8 mouse cellular contexts compared by ENCODE assay signal in genomic region chr15:85670176-85670788, GRCm38 (mm10).
A peak's percentile ranks its signal among the peaks of the same experiment; 100 is the strongest.
DNase-seq lines count a peak whose midpoint lies in the region; ATAC-seq and TF ChIP-seq lines count a peak whose summit lies in the region.

No protein-coding gene starts in this region.

- peaks cover 83% of the 10 kb centered on the region for H3K27me3 ChIP-seq in embryonic facial prominence, embryonic 12.5 days
- H3K27me3 ChIP-seq in heart, adult 2 months (ENCODE audit: control insufficient read depth, insufficient read depth, low read length): no peaks in the 10 kb centered on the region
- H3K27me3 ChIP-seq in kidney, adult 2 months (replicated peaks; ENCODE audit: control insufficient read depth, insufficient read depth, low read length): no peaks in the 10 kb centered on the region
- H3K27me3 ChIP-seq in liver, adult 2 months (ENCODE audit: control insufficient read depth, insufficient read depth, low read length): no peaks in the 10 kb centered on the region
- no peaks in the 10 kb centered on the region for H3K27me3 ChIP-seq in midbrain, postnatal 0 days (ENCODE audit: insufficient read depth, low read length)

- peaks cover 12% of the 10 kb centered on the region for H3K79me2 ChIP-seq in heart, adult 2 months (replicated peaks; ENCODE audit: control insufficient read depth, insufficient read depth, low read length)
- peaks cover 27% of the 10 kb centered on the region for H3K79me2 ChIP-seq in liver, adult 2 months (ENCODE audit: control insufficient read depth, insufficient read depth, low read length)

- peak overlapping the region; percentile 70 for H3K4me3 ChIP-seq in embryonic facial prominence, embryonic 12.5 days
- H3K4me3 ChIP-seq in heart, adult 2 months: peak overlapping the region; percentile 93
- peak overlapping the region; percentile 62 for H3K4me3 ChIP-seq in kidney, adult 2 months (ENCODE audit: insufficient read depth, low read depth, low read length)
- peak overlapping the region; percentile 90 for H3K4me3 ChIP-seq in liver, adult 2 months (ENCODE audit: insufficient read depth, low read depth, low read length)
- H3K4me3 ChIP-seq in midbrain, postnatal 0 days (ENCODE audit: low read depth, low read length): peak overlapping the region; percentile 61

- peak; percentile 46 for DNase-seq in spleen, adult 12 weeks (ENCODE audit: low spot score)
- DNase-seq in spleen, postnatal 14 days (ENCODE audit: low spot score in 2 of 2): no peak
- DNase-seq in heart, adult 2 months: peak; percentile 88
- peak; percentile 78 for DNase-seq in kidney, adult 2 months
- DNase-seq in liver, adult 2 months (ENCODE audit: extremely low read depth, low read depth, low spot score): no peak
- peak; percentile 86 for DNase-seq in midbrain, postnatal 0 days (ENCODE audit: low spot score)
- DNase-seq in thymus, postnatal 4 days: peak; percentile 64

- no peak overlapping the region for H3K27ac ChIP-seq in embryonic facial prominence, embryonic 12.5 days
- peak overlapping the region; percentile 100 for H3K27ac ChIP-seq in heart, adult 2 months
- peak overlapping the region; percentile 100 for H3K27ac ChIP-seq in kidney, adult 2 months (ENCODE audit: insufficient read depth, low read depth, low read length)
- H3K27ac ChIP-seq in liver, adult 2 months (replicated peaks; ENCODE audit: insufficient read depth, low read depth, low read length): peak overlapping the region; percentile 97
- peak overlapping the region; percentile 99 for H3K27ac ChIP-seq in midbrain, postnatal 0 days (ENCODE audit: low read depth, low read length)

- H3K4me1 ChIP-seq in embryonic facial prominence, embryonic 12.5 days: peaks cover 17% of the 10 kb centered on the region; the same call in 1 of the 2 replicates
- peaks cover 16% of the 10 kb centered on the region for H3K4me1 ChIP-seq in heart, adult 2 months (ENCODE audit: control insufficient read depth, insufficient read depth, low read length)
- peaks cover 16% of the 10 kb centered on the region for H3K4me1 ChIP-seq in kidney, adult 2 months (ENCODE audit: control insufficient read depth, insufficient read depth, low read length)
- peaks cover 19% of the 10 kb centered on the region for H3K4me1 ChIP-seq in liver, adult 2 months (ENCODE audit: control insufficient read depth, insufficient read depth, low read length)
- peaks cover 10% of the 10 kb centered on the region; the same call in 1 of the 2 replicates for H3K4me1 ChIP-seq in midbrain, postnatal 0 days (ENCODE audit: insufficient read depth, low read length)

- no peak for TF ChIP-seq EP300 in heart, adult 2 months (IDR thresholded peaks at IDR 0.05; ENCODE audit: insufficient read depth, low read depth, low read length)

- no peak for TF ChIP-seq CTCF in heart, adult 2 months (IDR thresholded peaks at IDR 0.05)
- TF ChIP-seq CTCF in kidney, adult 2 months (conservative IDR thresholded peaks at IDR 0.05; ENCODE audit: insufficient read depth, insufficient read length, low read depth, low read length): no peak
- no peak for TF ChIP-seq CTCF in liver, adult 2 months (IDR thresholded peaks at IDR 0.05; ENCODE audit: low read depth, low read length)
- TF ChIP-seq CTCF in midbrain, postnatal 0 days (IDR thresholded peaks at IDR 0.05): peak; percentile 2; the same call in 1 of the 2 replicates

- no peaks in the 10 kb centered on the region for H3K36me3 ChIP-seq in embryonic facial prominence, embryonic 12.5 days
- H3K36me3 ChIP-seq in heart, adult 2 months (ENCODE audit: control insufficient read depth, insufficient read depth, low read length): peaks cover 12% of the 10 kb centered on the region
- no peaks in the 10 kb centered on the region; the same call in 1 of the 2 replicates for H3K36me3 ChIP-seq in kidney, adult 2 months (ENCODE audit: control insufficient read depth, insufficient read depth, low read length)
- H3K36me3 ChIP-seq in liver, adult 2 months (ENCODE audit: control insufficient read depth, insufficient read depth, low read length): no peaks in the 10 kb centered on the region
- H3K36me3 ChIP-seq in midbrain, postnatal 0 days (ENCODE audit: insufficient read depth, low read length): peaks cover 2% of the 10 kb centered on the region; the same call in 1 of the 2 replicates

- H3K9me3 ChIP-seq in embryonic facial prominence, embryonic 12.5 days: no peaks in the 10 kb centered on the region
- H3K9me3 ChIP-seq in midbrain, postnatal 0 days (ENCODE audit: low read length): no peaks in the 10 kb centered on the region

- peak overlapping the region; percentile 83 for H3K4me2 ChIP-seq in embryonic facial prominence, embryonic 12.5 days (replicated peaks)
- H3K4me2 ChIP-seq in midbrain, postnatal 0 days (ENCODE audit: low read depth, low read length, poor library complexity, severe bottlenecking): peak overlapping the region; percentile 87

- ATAC-seq in embryonic facial prominence, embryonic 12.5 days (ENCODE audit: insufficient number of reproducible peaks, insufficient read depth, low FRiP score, low TSS enrichment): peak; percentile 74
- peak; percentile 78 for ATAC-seq in midbrain, postnatal 0 days (ENCODE audit: low FRiP score)

- 2% methylated on average over 54 of the region's 64 CpGs for WGBS in embryonic facial prominence, embryonic 12.5 days
- under 1% methylated on average over 63 of the region's 64 CpGs for WGBS in heart, adult 2 months
- under 1% methylated on average over 64 of the region's 64 CpGs for WGBS in kidney, adult 2 months
- under 1% methylated on average over 64 of the region's 64 CpGs for WGBS in liver, adult 2 months
- 2% methylated on average over 43 of the region's 64 CpGs for WGBS in midbrain, postnatal 0 days

- H3K9ac ChIP-seq in embryonic facial prominence, embryonic 12.5 days: peak overlapping the region; percentile 88
- H3K9ac ChIP-seq in heart, adult 2 months (ENCODE audit: low read depth, low read length): peak overlapping the region; percentile 99
- H3K9ac ChIP-seq in liver, adult 2 months (ENCODE audit: low read depth, low read length): peak overlapping the region; percentile 99
- peak overlapping the region; percentile 84 for H3K9ac ChIP-seq in midbrain, postnatal 0 days (replicated peaks; ENCODE audit: low read length, poor library complexity, severe bottlenecking)

- intact Hi-C loops in heart, adult 2 months (cut with DNase I): loop anchor here (2.0 kb wide), 1 partner anchor 59 kb away; no protein-coding TSS in a partner anchor

- TF ChIP-seq POLR2A in heart, adult 2 months (IDR thresholded peaks at IDR 0.05; ENCODE audit: insufficient read depth, low read depth, low read length): no peak
- TF ChIP-seq POLR2A in kidney, adult 2 months (IDR thresholded peaks at IDR 0.05; ENCODE audit: low read depth, low read length): no peak
- no peak for TF ChIP-seq POLR2A in liver, adult 2 months (IDR thresholded peaks at IDR 0.05; ENCODE audit: extremely low read depth, insufficient read depth, low read length)

Comparison
In these comparisons a context has a peak if more than half of its experiments do, and no peak if none do; other contexts are left out.
1. DNase-seq: peak in spleen, adult 12 weeks (single experiment), heart, adult 2 months (2 of 2), kidney, adult 2 months (single experiment), midbrain, postnatal 0 days (single experiment) and thymus, postnatal 4 days (single experiment); none in spleen, postnatal 14 days (0 of 2) and liver, adult 2 months (single experiment).
2. Peak in every context shown above with its lines, with median percentiles within 50 percentile points of each other: H3K4me3 ChIP-seq and H3K9ac ChIP-seq.